Mouse (Mus musculus) kidney, postnatal 36 days (tissue): ENCODE measurements at regions not wholly inside any gene's neighbourhood (a gene's known extent, or its start where the extent isn't known, plus 50 kb on each side); places are given as distances from the start of the nearest gene placed in this dataset.

Experiments
- DNase-seq, 2 experiments: peaks; one replicate each; pipeline ENCODE4 v3.0.0; 2021 to 2022; ENCODE audit warnings: mixed read lengths in 2 of 2

DNA sequence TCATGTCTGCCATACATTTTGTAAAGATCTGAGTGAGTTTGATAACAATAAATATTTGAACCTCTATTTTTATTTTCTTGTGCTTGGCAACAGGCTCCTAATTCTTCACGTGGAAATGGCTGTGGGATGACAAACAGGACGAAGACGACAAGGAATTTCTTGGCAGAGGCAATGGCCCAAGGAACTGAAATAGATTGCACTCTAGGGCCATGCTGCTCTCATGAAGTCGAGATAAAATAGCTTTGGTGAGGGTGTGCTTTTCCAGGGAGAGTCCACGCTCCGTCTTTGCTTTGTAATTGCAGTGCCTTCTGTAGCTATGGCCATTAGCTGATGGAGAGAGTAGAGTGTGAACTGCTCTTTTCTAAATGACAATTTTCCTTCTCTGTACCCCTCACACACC lies 50.9 kb upstream of the 1810046K07Rik start:
- no peak for DNase-seq

DNA sequence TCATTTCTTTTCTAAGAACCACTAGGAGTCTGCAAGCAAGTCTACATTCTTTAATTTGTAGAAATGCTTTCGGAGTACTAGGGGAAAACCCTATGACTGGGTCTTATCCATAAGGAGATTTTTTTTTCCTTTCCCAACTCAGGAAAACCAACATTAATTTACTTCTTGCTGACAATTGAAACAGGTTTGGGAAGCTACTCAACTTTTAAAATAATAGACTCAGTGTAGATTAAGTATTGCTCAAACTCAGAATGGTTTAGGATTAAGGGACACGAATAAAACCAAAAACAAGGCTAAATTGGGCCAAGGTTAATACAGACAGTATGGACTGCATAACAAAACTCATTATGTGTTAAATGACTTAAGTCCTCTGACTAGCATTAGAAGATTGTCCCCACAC lies 65.2 kb upstream of the 1810046K07Rik start:
- no peak for DNase-seq

DNA sequence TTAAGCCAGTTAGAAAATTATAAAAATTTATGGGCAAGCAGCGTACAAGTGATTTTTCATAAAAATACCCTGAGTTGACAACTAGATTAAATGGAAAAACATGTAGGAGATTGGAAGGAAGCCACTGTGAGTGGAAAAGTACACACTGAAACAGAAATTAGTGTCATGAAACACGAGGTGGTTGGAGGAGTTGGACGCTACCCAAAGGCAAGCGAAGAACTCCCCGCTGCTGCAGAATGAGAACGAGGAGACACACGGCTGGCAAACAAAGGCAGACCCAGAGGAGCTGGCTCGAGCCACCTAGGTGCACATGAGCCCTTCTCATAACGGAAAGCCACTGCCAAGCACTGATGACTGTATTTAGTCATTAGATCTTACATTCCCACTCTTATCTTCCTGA lies 65.7 kb upstream of the 1810046K07Rik start:
- DNase-seq: peak; percentile 24 to 43

DNA sequence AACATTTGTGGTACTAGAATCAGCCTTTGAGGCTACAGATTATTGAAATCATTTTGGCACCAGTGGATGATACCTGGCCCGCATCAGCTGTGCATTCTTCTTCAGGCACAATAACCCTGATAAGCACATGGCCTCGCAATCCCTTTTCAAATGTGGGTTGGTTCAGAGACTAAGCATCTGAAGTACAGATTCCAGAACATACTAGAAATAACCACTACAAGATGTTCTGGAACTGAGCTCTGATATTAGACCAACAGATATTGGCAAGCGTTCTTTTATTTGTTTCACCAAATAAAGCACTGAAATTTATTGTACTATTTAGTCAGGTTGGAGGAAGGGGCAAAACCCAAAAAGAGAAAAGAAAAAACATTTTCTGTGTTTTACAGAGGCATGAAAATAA lies 68.1 kb upstream of the 1810046K07Rik start:
- DNase-seq: no peak

DNA sequence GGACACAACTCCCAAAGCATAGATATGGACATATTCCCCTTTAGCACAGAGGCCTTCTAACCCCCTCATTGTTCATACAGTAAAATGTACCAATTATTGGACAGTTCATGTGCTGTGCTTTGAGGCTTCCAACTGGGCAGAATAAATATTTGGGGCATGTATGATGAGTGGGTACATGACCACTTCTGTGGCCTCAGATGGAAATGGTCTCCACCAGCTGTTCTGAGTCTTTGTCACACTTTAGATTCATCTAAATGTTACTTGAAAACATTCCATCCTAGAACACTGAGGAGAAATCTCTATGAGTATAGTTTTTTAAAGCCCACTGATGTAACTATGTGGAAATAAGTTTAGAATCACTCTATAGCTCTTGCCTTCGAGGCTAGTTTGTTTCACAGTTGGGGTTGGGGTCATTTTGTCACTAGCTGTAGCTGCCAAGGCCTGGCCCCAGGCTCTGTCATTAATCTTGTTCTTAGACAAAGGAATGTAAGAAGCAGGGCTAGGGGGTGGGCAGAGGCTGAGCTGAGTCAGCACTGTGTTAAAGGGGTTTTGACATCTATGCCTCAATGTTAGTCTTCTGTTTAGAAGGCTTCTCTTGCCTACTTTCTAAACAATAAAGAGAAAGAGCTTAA lies 69.0 kb upstream of the 1810046K07Rik start:
- no peak for DNase-seq

DNA sequence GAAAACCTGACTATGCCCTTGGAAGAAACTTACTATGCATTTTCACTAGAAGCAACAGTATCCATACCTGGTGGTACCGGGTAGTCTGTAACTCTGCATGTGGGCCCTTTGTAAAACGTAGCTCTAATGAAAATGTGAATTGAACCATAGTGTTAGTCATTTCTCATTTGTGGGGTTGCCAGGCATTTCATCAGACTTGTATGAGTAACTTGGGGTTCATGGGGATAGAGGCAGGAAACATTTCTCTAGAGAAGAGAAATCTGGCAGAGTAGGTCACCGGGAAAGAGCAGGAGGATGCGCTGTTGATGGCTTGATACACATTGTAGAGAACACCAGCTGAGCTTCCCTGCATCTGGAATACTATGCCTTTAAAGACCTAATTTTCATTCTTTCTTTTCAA lies 70.2 kb upstream of the 1810046K07Rik start:
- DNase-seq: no peak

DNA sequence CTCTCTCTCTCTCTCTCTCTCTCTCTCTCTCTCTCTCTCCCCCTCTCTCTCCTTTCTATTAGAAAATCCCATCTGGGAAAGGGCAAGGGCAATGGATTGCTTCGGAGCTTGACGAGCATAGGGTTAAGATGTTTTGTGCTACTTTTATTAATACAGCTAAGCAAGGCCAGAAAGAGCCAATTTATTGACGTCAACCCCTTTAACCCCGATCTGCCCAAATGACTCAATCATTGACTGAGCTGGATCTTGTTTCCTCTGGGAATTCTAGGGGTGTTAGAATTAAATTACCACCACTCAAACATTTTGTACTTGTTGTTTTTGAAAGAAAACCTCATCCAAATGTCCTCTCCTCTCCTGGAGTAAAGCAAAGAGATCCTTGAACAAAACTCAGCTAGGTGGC lies 70.6 kb upstream of the 1810046K07Rik start:
- no peak for DNase-seq

DNA sequence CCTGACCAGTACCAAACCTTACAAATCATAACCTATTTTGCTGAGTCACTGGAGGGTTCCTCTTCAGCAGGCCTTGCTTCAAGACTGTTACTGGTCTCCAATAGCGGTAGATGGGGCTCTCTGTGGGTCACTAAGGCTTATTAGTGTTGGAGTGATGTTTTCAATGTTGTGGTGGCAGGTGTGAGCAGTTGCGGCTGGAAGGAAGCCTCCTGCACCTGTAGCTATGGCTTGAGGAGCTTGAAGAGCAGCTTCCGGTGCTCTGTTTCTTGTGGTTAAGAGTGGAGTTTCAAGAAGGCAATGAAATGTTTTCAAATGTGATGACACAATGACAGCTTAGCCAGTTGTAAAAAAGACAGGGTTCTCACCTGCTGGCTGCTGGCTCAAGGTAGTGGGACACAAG lies 73.1 kb upstream of the 1810046K07Rik start:
- DNase-seq: no peak

DNA sequence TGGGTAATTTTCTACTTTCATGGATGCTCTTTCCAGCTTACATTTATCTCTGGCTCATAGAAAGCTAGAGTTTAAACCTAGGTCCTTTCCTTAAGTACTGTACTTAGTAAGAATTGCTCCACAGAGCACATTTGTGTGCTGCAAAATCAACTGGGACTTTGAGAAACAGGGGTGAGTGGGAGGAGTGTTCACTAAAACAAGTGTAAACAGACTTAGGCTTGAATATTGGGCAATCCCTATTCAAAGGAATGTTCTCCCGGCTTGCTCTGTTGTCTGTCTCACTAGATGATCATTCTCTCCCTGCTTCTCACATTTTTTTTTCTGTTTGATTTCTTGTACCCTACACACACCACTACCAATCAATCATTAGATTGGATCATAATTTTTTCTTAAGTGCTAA lies 79.3 kb upstream of the 1810046K07Rik start:
- DNase-seq: peak in 1 of 2 experiments; percentile 46

DNA sequence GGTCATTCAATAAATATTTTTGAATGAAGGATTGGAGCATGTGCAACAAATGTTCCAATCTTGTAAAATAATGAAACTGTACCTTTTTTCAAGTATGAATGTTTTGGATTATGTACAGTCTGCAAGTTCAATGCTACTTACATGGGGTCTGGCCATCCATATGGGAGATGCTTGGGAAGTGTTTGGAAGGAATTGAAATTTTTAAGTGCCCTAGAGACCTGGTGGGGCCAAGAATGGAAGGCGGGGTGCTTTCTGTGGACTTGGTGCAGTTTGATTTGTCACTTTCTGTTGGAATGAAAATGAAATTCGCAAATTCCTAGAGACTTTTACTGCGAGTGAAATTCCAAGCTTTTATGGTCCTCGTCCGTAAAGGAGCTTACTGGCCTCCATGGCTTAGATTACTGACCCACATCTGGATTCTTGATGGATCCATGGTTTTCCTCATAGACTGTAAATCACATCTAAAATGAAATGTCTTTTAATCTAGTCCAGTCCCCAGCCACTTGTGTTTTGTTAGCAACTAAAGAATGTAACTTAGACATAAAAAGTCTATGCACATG lies 90.3 kb upstream of the 1810046K07Rik start:
- DNase-seq: no peak

DNA sequence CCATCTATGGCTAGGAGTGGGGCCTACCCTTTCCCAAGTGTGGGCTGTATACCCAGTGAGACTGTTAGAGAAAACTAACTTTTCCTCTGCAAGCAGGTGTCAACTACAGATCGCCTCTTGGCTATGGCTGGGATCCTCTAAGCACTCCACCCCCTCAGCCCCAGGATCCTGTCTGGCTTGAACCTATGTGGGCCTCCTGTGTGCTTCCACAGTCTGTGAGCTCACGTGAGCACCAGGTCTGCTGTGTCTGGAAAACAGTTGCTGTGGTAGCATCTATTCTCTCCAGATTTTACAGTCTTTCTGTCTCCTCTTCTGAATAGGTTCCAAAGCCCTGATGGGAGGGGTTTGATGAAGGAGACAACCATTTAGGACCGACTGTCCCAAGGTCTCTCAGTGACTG lies 93.8 kb upstream of the 1810046K07Rik start:
- no peak for DNase-seq

DNA sequence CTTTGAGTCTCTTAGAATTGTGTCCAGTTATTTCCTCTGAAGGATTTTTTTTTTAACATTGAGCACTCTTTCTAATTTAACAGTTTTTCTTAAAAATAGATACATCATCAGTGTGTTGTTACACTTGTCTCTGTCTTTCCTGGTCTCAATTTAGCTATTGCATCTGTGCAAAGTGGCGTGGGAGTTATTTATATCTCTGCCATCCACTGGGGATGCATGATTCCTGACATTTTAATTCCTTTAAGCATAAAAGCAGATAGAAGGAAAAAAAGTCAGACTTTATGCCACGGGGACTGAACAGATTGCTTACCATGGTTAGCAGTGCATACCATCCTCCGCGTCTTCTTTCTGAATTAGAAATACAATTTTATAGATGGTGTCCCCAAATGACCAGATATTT lies 94.6 kb upstream of the 1810046K07Rik start:
- DNase-seq: no peak

DNA sequence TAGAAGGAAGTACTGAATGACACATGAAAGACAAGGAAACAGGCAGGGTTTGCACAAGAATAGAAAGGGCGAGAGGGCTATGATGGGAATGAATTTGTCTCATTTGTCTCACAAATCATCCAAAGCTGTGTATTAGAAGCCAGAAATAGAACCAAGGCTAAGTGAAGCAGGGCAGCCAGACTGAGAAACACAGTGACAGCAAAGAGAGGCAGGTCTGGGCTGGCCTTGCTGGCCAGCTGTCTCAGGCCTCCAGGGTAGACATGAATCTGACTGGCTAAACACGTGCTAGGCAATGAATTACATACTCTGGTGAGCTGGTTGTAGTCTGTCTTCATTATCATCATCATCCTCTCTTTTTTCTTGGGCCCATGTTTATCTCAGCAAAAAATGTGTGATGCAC lies 101.7 kb upstream of the 1810046K07Rik start:
- DNase-seq: no peak

DNA sequence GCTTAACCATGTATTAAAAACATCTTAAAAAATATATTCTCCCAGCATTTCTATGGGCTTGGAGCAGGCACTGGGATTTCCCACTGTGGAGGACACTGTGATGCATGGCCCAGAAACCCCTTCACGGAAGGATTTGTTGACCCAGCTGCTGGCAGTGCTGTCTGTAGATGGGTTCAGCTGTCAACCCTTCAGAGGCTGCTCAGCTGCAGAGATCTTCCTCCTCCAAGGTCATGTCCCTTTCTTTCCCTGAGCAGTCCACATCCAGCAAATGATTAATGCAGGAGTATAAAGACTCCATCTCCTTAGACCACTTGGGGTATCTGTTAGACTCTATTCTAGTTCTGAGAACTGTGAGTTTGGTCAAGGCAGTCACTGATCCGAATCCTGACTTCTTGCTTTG lies 108.4 kb upstream of the 1810046K07Rik start:
- no peak for DNase-seq

DNA sequence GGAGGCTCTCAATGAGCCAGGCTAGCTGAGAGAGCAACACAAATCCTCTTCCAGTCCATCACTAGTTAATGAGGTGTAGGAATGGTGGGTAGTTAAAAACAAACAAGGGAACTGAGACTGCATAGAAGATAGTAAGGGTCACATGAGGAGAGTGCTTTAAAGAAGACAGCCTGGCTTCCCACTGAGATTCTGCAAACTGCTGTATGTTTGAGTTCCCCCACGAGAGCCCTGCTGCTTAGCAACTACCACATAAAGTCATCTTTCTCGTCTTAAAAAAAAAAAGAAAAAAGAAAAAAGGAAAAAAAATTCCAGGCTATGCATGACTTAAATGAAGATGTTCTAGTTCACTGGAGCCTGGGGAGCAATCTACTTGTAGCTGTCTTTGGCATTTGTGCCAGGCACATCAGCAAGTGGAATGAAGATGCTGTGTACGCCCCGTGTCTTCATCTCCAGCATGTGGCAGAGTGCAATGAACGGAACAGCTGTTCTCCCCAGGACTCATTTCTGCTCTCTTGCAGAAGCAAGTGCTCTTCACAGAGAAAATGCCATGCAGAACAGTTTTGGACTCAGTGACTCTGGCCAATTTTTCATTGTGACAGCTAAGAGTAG lies 113.2 kb upstream of the 1810046K07Rik start:
- no peak for DNase-seq

DNA sequence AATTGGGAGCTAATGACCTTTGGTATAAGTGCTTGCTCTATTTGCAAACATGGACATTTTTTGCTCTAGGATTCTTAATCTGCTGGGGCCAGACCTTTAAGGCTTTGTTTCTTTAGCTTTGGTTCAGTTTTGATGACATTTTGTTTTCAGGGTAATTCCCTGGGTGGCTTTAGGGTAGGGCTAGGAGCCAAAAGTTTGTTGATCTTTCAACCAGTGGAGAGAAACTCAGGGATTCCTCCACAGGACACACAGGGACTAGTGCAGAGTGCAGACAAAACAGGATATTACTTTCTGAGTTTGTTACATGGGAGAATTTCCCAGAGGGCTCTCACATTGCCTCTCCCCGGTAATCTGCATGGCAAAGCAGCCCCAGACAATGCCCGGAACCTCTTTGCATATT lies 127.0 kb upstream of the 1810046K07Rik start:
- no peak for DNase-seq

DNA sequence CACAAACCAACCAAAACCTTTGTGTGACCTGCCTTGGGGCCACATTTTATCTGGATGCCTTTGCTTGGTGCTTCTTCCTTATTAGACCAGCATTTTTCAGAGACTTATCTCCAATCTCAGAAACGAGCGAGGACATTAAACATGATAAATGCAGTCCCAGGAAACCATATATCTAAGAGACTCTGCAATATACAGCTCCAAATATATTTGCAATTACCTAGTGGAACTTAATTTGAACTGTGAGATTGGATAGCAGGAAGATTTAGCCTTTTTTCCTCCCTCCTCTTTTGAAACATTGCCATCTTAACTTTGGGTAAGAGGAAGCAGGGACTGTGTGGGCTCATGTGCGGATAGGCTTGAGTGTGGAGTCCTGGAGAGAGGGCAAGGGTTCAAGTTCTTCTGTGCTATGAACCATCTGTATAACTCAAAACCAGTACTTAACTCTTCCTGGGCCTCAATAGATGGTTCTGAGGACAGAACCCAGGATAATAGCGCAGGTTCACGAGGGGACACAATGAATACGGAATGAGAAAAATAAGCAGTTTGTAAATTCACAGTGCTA lies 133.8 kb upstream of the 1810046K07Rik start:
- DNase-seq: no peak

DNA sequence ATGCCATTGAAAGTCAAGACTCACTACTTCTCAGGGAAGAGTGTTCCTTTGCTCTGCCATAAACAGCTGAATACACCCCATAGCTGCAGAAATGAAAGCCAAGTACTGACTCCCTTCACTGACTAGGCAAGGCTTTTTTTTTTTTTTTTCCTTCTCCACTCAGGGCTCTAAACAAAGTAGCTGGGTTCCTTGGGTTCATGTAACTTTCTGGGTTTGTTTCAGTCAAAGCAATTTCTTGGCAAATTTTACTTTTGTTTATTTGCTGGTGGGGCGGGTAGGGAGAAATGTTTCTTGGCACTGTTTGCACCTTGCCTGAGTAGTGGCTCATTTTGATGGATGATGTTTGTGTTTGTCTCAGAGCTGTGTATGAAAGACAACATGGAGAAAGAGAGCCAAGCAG lies 141.3 kb upstream of the 1810046K07Rik start:
- no peak for DNase-seq

DNA sequence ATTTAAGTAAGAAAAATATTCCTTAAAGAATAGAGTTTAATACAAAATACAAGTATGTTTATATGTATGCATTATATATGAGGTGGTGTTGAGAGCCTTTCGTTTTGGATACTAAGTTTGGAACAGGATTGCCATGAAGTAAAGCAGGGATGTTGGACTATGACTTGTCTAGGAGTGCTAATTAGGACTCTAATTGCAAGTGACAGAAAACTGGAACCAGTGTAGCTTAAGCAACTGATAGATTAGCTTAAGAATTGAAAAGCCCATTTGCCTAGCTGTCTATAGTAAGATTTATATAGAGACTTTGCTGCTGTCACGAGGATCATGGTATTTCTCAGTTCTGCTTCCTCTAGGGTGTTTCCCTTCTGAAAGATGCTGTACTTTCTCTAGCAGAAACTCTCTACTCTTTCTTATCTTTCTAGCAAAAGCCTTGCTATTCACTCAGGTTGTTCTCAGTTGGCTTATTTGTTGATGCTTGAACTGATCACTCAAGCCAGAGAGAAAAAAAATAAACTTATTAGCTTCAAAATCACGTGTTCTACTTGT lies 147.9 kb upstream of the 1810046K07Rik start:
- no peak for DNase-seq

DNA sequence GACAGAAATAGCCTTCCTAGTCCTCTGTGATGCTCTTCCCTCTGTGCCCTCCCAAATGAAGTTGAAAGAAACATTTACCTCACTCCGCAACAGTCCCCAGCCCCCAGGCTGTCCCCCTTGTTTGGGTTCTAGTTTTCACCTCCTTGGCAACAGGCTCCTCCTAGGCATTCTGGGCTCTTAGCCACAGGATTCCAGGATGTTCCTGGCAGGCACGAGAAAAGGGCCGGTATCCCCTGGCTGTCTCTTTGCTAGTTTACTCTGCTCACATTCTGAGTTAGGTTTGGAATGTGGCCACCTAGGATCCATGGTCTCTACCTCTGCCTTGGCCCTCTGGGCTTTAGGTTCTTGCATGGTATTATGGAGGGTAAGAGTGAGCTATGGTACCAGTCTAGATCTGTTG lies 159.1 kb upstream of the 1810046K07Rik start:
- no peak for DNase-seq

DNA sequence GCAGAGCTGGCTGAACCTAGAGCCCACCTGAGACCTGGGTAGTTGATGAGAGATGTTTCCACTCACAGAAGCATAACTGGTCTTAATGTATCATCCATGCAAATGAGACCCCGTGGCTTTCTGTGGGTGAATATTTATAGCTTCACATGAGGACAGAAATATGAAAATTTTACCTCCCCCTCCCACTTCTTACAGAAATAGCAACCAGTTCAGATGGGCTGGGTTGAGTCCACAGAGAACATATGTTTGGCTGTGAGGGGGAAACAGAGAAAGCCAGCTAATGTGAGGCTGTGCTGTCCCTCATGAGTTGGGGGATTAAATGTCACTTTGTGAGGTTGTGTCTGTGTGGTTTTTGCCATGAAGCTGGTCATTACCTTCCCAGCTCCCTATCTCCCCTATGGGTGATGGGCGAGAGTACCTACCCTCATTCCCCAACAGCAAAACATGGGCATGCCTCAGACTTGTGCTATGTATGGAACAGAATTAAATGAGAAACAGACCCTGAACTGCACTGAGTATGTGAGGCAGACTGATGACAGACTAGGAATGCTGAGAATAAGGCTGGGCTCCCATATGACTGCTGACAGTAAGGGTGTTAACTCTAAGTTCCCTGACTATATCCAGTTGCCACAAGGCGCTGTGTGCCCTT lies 178.7 kb upstream of the 1810046K07Rik start:
- no peak for DNase-seq

DNA sequence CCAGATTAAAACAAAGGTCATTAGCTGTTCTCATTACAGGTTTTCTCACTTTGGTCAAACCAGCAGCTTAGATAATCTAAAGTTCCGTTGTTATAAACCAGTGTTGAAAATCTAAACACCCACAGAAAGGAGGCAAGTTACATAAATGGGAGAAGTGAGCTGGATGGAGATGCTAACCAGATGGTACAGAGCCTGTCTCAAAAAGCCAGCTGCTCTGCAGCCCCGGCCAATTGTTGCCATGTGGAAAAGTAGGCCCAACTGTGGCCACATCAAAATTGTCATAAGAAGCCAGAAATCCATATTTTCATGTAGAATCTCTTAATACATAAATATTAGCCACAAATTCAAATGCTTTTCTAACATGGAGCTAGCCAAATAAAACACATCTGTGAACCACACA lies 188.9 kb upstream of the 1810046K07Rik start:
- DNase-seq: no peak

DNA sequence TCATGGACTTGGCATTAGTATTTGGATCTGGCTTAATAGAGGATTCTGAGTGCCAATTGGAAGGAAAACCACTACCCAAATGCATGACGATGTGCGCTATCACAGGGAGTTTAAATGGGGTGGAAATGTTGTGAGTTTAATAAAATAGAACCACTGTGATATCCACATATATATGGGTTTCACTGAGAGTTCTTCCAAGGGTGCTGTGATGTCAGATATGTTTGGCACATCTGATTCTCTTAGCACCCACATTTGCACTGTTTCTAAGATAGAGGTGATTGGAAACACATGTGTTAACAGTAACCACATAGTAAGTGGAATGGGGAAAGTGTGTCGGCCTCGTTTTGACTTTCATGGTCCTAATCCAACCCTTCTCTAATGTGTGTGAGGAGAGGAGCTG lies 189.7 kb upstream of the 1810046K07Rik start:
- DNase-seq: no peak

DNA sequence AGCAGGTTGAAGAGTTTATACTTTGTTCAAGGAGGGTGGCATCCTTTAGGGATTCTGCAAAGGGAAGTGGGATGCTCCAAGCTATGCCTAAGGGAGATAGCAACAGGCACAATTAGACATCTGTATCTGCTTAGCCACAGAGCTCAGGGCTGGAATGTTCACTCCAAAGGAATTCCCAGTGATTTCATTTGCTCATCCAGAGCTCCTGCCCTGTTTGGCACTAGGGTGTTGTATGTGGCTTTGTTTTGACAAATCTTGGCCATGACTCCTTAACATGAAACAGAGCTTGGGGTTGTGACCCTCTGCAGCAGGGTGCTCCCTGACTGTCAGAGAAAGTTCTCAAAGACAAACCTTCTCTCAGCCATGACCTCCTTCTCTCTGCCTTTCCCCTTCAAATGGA lies 194.8 kb upstream of the 1810046K07Rik start:
- DNase-seq: no peak
